Mouse (Mus musculus) spleen, adult 2 months (tissue): ENCODE data around the gene Prune1. TPM values are rescaled to one million over a fixed set of nuclear protein-coding genes. Genes with fewer than 3 reads are reported as not detected.

Experiments used
- DNase-seq, 2 experiments: peaks; one replicate each; pipeline versions ENCODE4 v3.0.0 to v3.0.0-alpha.2; 2012 to 2021; ENCODE audit warnings: low spot score in 2 of 2, low read depth in 1 of 2
- H3K27ac ChIP-seq: fragments of 200-500 bp; 2 replicates; pipeline ENCODE4 v1.5.1; 2012; ENCODE audit warnings: low read length, inconsistent platforms; ENCODE audit not compliant: insufficient read depth
- H3K27me3 ChIP-seq: fragments of 200-500 bp; 2 replicates; pipeline ENCODE4 v1.6.1; 2012; ENCODE audit warnings: mild to moderate bottlenecking, moderate library complexity, low read length, inconsistent platforms; ENCODE audit not compliant: control insufficient read depth, insufficient read depth
- H3K36me3 ChIP-seq: fragments of 200-500 bp; 2 replicates; pipeline ENCODE4 v1.6.1; 2012; ENCODE audit warnings: mild to moderate bottlenecking, low read length, inconsistent platforms; ENCODE audit not compliant: control insufficient read depth, insufficient read depth
- H3K4me1 ChIP-seq: fragments of 200-500 bp; 2 replicates; pipeline ENCODE4 v1.6.1; 2011; ENCODE audit warnings: inconsistent platforms; ENCODE audit not compliant: control insufficient read depth, insufficient read depth, insufficient read length
- H3K4me3 ChIP-seq: fragments of 200-500 bp; 2 replicates; pipeline ENCODE4 v1.5.1; 2011; ENCODE audit warnings: mild to moderate bottlenecking, inconsistent platforms; ENCODE audit not compliant: insufficient read depth, insufficient read length; ENCODE audit errors: extremely low read depth
- CTCF ChIP-seq: fragments of 200-500 bp; IDR thresholded peaks from 2 replicates; pipeline ENCODE4 v1.5.1; 2011; ENCODE audit warnings: mild to moderate bottlenecking, inconsistent platforms; ENCODE audit not compliant: insufficient read depth, insufficient read length, insufficient replicate concordance; ENCODE audit errors: extremely low read depth
- POLR2A ChIP-seq: fragments of 200-500 bp; IDR thresholded peaks from 2 replicates; pipeline ENCODE4 v1.6.1; 2011; ENCODE audit warnings: low read depth, low read length, inconsistent platforms
- WGBS: fragments of 180-500 bp; shearing (Covaris S2); methylation state at CpG from one replicate; pipeline ENCODE4 v1.1.7; 2018; 5-methylcytosine and 5-hydroxymethylcytosine counted together
- polyA plus RNA-seq: library from polyadenylated mRNA; depleted of rRNA; stranded (reverse); fragments of >200 nt; gene quantifications from 2 replicates; pipeline ENCODE4 v1.2.3, GENCODE M21; 2012

The Prune1 gene
- polyA plus RNA-seq, 1 experiment = 7.7 TPM

GRCm38 (mm10) chr3:95319110-95319509 is 37.2 kb upstream of the Prune1 start:
- peaks cover 15% of the 10 kb centered on the region; the same call in 1 of the 2 replicates for H3K4me1 ChIP-seq

GRCm38 (mm10) chr3:95318548-95318947 is 36.7 kb upstream of the Prune1 start:
- no peaks in the 10 kb centered on the region for H3K27me3 ChIP-seq
- WGBS = 69% methylated on average over 6 of the region's 6 CpGs
- TF ChIP-seq POLR2A = no peak
- TF ChIP-seq CTCF = no peak
- H3K36me3 ChIP-seq = peaks cover 30% of the 10 kb centered on the region
- H3K27ac ChIP-seq = no peak overlapping the region
- no peak for DNase-seq
- no peak overlapping the region for H3K4me3 ChIP-seq
- peaks cover 15% of the 10 kb centered on the region; the same call in 1 of the 2 replicates for H3K4me1 ChIP-seq

More at GRCm38 (mm10) chr3:95319110-95319509, 37.2 kb upstream of the Prune1 start:
- Histone ChIP-seq H3K4me3 (no peak overlapping the region), H3K36me3 (peaks cover 31% of the 10 kb centered on the region), H3K27ac (no peak overlapping the region), H3K27me3 (no peaks in the 10 kb centered on the region)
- TF ChIP-seq CTCF (no peak), POLR2A (no peak)
- DNase-seq = no peak
- 45% methylated on average over 2 of the region's 2 CpGs for WGBS

DNA sequence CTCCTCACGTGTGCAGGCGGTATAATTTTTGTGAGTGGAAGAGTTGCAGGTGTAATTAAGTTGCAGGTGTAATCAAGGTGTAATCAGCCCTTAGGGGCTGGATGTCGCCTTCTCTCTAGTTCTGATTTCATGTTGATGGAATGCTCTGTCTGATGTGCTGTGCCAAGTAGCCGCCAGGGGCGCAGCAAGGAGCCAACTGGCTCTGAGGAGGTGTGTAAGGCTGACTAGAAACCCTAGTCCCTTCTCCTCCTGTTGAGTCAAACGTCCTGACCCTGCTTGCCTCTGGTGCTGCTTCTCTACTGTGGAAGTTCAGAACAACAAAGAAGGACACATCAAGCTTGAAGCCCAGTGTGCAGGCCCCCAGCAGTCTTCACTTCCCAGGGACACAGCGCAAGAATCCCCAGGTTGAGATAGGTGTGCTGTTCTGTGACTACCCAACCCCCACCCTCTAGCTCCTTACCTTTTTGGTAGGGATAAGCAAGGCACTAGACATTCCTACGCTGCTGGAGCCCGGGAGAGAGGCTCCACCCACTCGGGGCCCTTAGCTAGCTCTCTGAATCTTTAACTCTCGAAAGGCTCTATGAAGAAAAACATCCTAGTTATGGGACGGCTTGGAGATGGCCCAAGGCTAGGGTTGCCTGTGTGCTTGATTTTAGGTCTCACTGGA is 35.7 kb upstream of the Prune1 start:
- DNase-seq = peak in 1 of 2 experiments; percentile 58
- no peak overlapping the region for H3K4me3 ChIP-seq
- H3K27ac ChIP-seq = no peak overlapping the region
- 41% methylated on average over 12 of the region's 12 CpGs for WGBS
- peaks cover 24% of the 10 kb centered on the region for H3K36me3 ChIP-seq
- TF ChIP-seq POLR2A (no peak), CTCF (peak; percentile 55; the same call in 1 of the 2 replicates)
- no peaks in the 10 kb centered on the region for H3K27me3 ChIP-seq
- H3K4me1 ChIP-seq = peaks cover 18% of the 10 kb centered on the region; the same call in 1 of the 2 replicates

GRCm38 (mm10) chr3:95315844-95316550 is 34.1 kb upstream of the Prune1 start:
- peaks cover 23% of the 10 kb centered on the region; the same call in 1 of the 2 replicates for H3K4me1 ChIP-seq
- no peaks in the 10 kb centered on the region for H3K27me3 ChIP-seq
- peak overlapping the region; percentile 93 for H3K4me3 ChIP-seq
- H3K36me3 ChIP-seq = peaks cover 9% of the 10 kb centered on the region
- 9% methylated on average over 9 of the region's 9 CpGs for WGBS
- H3K27ac ChIP-seq = peak overlapping the region; percentile 93
- DNase-seq = no peak
- TF ChIP-seq POLR2A (no peak), CTCF (no peak)

- H3K27ac ChIP-seq = peak overlapping the region; percentile 93
- WGBS = under 1% methylated on average over 69 of the region's 71 CpGs
- H3K4me1 ChIP-seq = peaks cover 23% of the 10 kb centered on the region; the same call in 1 of the 2 replicates
- peak overlapping the region; percentile 93 for H3K4me3 ChIP-seq
- no peaks in the 10 kb centered on the region for H3K27me3 ChIP-seq
- TF ChIP-seq CTCF (no peak), POLR2A (peak; percentile 57)
- peak; percentile 67 to 93 for DNase-seq
- H3K36me3 ChIP-seq = peaks cover 3% of the 10 kb centered on the region
Observed at GRCm38 (mm10) chr3:95315094-95315843, 33.4 kb upstream of the Prune1 start.

- no peak for TF ChIP-seq POLR2A
- no peak for TF ChIP-seq CTCF
- WGBS = 12% methylated on average over 27 of the region's 27 CpGs
- Histone ChIP-seq H3K4me3 (peak within 1 kb of the TSS; percentile 93), H3K27me3 (no peaks in the 10 kb centered on the region), H3K36me3 (no peaks in the 10 kb centered on the region), H3K27ac (peak within 1 kb of the TSS; percentile 93), H3K4me1 (peaks cover 23% of the 10 kb centered on the region; the same call in 1 of the 2 replicates)
- no peak for DNase-seq
Observed at GRCm38 (mm10) chr3:95314486-95315093, 32.7 kb upstream of the Prune1 start, which contains the start of gene Cers2. Gene Cers2 (plus strand): TSS chr3:95314791.
